Mouse (Mus musculus) embryo, embryonic 9.5 days (tissue): ENCODE measurements around the gene Vwa3b.

Source experiments
- DNase-seq: peaks from one replicate; pipeline ENCODE4 v3.0.0-alpha.2; 2017; ENCODE audit errors: extremely low spot score

Vwa3b gene

DNA sequence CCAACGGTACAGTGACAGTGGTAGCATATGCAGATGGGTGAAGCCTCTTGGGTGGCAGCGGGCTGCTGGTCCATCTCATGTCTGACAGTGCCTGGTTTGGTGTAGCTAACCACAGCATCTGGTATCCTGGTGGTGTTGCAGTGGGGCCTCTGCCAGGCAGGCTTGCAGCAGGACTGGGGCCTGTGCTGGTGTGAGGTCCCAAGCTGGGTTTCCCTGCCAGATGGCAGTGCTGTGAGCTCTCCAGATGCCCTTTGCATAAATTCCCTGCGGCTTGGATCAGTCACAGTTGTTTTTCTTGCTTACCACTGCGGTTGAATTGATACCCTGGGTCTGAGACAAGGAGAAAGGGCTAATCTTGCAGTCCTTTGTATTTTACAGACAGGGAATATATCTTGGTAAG, 95.9 kb downstream of the Vwa3b start:
- DNase-seq = peak; percentile 9

DNA sequence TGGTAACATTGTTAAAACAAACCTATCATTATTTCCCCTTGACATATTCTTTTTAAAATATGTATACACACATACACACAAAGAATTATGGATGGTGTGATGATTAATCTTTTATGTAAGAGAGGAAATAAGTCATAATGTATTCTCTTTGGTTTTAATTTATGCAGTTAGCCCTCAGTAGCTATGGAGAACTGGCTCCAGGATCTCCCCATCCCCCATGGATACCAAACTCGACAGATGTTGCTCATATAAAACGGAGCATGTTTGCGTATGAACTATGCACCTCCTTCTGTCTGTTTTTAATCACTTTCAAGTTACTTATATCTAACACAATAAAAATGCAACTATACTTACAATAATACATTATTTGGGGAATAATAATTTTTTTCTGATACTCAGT, 96.4 kb downstream of the Vwa3b start:
- DNase-seq = no peak

DNA sequence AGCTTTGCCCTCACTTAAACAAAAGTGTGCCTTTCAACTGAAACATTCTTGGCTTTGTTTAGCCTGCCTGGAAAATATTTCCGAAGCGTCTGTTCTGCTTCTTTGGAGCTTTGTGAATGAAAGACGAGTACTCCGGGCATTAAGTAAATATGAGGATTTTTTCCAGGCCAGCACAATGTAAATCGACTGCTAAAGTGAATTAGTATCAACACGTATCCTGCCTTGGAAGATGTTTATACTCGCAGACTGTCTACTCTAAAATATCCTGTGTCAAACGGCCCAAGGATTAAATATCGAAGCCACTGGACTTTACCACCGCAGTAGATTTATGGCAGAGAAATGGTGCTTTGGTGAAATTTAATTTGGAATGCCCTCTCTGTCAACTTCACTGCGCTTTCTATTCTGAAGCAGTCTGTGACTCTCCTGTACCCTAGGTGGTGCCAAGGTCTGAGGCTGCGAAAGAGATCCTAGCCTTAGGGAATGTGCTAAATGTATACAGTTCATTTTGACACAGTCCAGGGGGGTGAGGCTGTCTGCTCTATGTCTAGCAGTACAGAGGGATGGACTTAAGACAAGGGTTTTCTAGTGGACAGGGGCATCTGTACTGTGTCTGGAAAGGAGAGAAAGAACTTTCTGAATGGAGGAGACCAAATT, 98.4 kb downstream of the Vwa3b start:
- DNase-seq = no peak

DNA sequence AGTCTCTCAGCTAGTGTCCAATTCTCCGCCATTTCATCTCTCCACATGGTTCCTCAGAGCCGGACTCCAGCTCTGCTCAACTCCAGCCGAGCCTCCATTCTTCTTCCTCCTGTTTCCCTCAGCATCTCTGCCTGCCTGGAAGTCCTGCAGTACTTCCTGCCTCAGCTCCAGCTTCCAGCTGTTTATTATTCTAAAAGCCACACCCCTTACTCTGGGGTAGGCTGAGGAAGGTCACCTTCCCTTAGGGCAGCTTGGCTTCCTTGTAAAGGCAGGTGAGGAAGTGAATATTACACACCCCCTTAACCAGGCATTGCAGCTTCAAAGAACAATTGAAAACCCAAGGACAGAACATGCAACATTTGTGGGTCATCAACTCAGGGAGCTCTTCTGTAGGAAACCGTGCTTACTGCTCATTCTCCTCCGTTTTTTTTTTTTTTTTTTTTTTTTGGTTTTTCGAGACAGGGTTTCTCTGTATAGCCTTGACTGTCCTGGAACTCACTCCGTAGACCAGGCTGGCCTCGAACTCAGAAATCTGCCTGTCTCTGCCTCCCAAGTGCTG, 103.7 kb downstream of the Vwa3b start:
- no peak for DNase-seq

DNA sequence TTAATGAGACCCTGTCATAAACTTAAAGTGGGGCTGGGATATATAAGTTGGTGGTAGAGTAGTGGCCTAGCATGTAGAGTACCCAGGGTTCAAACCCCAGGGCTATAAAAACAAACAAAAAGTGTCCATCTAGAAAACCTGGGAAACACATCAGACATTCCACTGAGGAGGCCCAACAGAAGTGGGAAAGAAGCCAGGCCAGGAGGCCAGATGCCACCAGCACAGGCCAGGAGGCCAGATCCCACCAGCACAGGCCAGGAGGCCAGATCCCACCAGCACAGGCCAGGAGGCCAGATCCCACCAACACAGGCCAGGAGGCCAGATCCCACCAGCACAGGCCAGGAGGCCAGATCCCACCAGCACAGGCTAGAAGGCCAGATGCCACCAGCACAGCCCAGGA, 104.8 kb downstream of the Vwa3b start:
- no peak for DNase-seq

DNA sequence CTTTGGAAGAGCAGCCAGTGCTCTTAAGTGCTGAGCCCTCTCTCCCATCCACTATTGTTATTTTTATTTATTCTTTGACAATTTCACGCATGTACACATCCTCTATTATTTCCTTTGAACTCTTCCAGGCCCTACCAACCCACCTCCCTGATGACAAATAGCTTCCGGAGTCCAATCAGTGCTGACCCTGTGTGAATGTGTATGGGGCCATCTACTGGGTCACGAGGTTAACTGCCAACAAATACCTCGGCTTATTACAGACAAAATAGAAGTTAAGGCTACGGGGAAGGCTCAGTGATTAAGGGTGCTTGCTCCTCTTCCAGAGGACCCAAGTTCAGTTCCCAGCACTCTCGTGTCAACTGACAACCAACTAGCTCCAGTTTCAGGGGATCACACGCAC, 106.0 kb downstream of the Vwa3b start:
- no peak for DNase-seq

DNA sequence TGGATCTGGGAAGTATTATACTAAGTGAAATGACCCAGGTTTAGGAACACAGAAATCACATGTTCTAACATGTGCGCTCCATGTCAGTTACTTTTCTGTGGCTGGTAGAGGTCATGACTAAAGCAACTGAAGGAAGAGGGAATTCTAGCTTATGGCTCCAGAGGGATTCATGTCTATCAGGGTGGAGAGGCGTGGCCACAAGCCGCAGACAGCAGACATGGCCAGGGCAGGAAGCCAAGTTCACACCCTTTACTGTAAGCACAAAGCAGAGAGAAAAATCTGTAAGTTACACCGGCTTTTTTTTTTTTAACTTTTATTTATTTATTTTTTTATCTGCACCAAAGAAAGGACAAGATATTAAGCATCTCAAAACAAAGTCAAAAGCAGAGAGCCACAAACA, 119.6 kb downstream of the Vwa3b start:
- DNase-seq = no peak

DNA sequence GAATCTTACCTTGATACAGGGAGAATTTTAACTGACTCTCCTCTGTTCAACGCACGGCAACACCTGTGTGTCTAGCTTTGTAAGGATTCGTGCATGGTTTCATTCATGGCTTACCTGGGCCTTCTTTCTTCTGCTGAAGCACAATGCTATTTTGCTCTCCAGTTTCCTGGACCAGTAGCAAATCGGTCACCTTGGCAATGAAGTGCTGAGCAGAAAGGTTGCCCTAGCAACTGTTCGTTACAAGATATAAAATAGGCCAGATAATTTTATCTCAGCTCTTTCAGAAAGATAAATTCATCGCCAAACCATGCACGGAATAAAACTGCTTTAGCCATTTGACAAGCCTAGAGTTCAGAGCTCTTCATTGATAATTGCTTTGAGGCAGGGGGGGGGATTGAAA, 123.5 kb downstream of the Vwa3b start:
- no peak for DNase-seq

DNA sequence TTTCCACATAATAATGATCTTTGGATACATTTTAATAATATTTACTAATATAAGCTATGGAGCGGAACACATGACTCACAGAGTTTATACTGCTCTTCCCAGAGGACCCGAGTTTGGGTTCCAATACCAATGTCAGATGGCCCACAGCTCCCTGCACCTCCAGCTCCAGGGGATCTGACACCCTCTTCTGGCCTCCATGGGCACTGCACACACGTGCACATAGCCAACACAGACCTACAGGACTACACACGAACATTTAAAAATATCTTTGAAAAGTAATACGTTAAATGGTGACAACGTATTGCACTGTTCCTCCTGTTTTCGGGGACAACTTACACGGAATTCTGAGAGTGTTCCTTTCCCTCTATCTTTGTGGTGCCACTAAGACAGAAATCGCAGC, 125.5 kb downstream of the Vwa3b start:
- no peak for DNase-seq

DNA sequence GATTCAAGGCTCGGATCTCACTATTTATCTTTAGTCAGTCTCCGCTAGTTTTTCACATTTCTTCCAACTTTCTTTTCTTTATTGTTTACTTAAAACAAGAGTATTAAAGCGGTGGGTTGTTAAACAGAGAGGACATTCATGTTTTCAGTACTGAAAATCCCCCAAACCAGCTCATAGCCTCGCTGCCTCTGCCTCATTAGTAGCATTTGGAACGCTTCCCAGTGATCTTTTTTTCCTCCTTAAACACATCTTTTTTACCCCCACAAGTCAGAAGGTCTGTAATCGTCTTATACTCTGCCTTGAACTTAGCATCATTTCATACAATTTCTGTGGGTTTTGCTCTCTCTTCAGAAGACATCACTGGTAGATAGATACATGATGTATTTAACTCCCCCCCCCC, 139.7 kb downstream of the Vwa3b start:
- no peak for DNase-seq

DNA sequence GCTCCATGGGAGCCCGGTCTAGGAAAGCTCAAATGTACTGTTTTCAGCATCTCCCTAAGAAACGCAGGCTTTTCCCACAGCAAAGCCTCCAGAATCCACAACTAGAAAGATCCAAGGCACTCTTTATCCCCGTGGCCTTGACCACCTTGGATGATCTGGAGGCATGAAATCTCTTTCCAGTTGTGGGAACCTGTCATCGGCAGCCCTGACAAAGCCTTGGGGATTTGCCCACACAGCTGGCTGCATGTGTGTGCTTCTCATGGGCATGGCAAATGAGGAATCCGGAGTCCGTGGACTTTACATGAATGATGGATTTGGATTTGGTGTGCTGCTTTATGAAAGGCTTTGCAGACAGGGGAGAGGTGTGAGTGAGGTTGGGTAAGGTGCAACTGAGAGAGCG, 141.5 kb downstream of the Vwa3b start:
- no peak for DNase-seq

DNA sequence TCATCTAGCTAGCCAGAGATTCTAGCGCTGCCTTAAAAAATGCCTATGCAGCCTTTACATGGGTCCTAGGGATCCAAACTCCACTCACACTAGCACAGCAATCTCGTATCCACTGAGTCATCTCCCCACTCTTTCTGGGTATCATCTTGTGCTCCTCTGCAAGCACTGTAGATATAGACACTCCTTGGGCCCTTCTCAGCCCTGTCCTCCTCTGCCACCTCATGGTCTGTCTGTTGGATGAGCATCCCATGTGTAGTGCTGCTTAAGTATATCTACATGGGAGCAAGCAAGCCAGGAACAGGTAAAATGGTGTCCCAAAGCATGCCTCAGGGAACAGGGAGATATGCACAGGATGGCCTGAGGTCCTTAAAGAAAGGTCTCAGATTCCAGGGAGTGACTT, 151.5 kb downstream of the Vwa3b start:
- no peak for DNase-seq

DNA sequence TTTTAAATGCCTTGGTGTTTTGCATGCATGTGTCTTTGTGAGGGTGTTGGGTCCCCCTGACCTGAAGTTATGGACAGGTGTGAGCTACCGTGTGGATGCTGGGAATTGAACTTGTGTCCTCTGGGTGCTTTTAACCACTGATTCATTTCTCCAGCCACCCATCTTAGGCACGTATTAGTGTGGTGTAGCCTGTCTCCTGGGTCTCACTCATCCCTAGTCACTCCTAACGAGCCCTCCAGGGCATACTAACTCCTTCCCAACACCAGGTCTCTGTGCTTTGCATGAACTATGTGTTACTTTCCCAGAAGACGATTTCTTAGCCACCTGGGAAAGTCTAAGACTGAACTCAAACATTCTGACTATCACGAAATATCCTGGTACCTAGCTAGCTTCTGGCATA, 153.5 kb downstream of the Vwa3b start:
- DNase-seq = no peak

DNA sequence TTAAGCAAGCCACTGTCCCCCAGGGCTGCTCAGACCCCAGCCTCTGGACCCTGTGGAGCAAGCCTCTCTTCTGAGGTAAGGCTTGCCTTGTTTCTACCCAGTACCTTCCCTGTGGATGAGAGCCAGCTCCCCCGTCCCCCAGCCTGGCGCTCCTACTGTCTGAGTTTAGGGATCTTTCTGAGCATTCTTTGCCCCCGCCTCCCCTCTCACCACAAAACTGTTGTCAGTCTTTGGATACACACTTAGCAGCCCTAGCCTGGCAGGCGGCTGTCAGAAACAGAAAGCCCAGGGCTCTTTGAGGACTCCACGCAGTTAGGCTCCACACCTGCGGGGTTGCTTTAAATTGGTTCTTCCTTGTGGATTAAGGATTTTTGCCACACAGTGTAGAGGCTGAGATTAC, 160.7 kb downstream of the Vwa3b start:
- DNase-seq = no peak

DNA sequence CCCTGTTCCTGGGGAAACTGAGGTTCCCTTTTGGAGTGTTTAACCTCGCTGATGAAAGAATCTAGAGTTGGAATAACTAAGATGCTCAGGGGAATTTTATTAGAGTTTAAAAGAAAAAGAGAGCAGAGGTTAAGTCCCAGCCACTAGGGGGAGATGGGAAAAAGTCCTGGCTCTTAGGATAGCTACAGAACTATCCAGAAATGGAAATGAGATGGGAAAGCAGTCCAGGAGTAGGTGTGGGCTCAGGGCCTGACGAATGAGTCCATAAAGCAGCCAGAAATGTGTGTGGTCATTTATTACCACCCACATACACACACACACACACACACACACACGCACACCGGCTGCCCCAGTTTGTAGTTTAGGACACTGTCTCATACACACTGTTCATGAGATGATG, 168.2 kb downstream of the Vwa3b start:
- no peak for DNase-seq

DNA sequence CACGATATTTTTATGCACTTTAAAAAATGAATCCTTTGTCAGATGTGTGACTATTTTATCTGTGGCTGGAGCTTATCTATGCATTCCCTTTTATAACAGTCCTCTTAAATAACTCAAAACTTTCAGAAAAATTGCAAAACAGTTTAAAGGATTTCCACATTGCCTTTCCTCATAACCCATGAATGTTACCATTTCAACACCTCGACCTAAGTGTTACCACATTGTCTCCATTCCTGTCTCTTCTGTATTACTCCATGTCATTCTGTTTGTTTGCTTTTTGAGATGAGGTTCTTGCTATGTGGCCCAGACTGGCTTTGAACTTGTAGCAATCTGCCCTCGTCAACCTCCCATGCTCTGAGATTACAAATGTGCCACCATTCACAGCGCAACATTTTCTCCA, 175.0 kb downstream of the Vwa3b start:
- no peak for DNase-seq

DNA sequence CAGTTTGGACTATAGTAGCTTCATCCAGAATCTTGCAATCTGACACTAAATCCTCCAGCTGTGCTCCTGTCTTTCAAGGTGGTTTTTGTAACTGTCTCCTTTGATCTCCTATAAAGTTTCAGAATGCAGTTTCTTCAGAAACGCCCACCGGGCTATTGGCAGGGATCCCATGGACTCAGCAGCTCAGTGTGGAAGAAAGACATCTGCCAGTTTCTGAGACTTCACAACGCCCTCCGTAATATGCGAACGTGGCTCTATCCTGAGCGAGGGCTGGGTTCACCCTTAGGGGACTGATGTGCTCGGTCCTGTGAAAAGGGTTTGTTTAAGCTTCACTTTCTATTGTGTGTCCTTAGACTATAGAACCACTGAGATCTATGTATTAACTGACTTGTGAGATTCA, 181.3 kb downstream of the Vwa3b start:
- DNase-seq = no peak

DNA sequence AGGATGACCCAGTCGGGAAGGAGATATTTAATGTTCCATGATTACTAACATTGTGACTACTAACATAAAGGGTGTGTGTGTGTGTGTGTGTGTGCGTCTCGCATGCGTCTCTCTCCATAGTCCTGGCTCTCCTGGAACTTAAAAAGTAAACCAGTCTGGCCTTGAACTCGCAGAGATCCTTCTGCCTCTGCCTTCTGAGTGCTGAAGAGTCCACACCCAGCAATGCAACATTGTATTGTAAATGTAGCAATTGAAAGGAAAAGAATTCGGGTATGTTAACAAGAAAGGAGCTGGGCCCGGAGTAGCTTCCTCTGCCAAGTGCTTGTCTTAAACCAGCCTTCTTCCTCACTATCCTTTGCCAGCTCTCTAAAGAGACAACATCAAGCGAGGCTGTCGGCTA, 186.0 kb downstream of the Vwa3b start:
- no peak for DNase-seq

DNA sequence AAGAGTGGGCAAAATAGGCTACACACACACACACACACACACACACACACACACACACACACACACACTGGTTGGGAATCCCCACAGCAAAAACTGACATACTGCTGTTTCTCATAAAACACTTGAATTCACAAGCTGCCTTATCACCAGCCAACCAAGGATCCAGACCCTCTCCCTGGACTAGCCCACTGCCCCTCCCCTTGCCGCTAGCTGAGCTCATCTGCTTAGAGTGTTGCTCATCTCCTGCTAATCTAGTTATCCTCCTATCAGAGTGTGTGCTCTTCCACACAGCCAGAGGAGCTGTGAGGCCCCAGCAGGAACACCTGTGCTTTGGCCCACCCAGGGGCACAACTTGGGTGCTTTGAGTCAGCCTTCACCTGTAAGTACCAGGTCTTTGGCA, 187.7 kb downstream of the Vwa3b start, which contains the start of gene Cnga3:
Cnga3 (plus strand) TSS at position 291 of the 400 bp plus-strand sequence.
- no peak for DNase-seq

DNA sequence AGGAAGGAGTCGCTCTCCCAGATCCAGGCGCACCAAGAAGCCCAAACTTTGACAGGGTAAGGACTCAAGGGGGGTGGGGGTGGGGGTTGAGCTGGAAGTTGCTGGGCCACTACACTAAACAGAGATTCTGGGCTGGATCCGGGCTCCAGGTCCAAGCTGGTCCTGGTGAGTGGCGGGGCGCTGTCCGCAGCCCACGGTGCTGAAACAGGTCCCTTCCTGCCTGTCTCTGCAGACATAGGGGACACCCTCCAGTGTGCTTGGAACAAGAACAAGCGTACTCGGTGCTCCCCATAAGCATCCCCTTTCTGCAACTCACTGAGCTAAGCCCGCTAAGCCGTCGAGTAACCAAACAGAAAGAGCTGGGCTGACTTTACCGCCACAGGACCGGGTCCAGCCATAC, 192.0 kb downstream of the Vwa3b start:
- DNase-seq = peak; percentile 57

DNA sequence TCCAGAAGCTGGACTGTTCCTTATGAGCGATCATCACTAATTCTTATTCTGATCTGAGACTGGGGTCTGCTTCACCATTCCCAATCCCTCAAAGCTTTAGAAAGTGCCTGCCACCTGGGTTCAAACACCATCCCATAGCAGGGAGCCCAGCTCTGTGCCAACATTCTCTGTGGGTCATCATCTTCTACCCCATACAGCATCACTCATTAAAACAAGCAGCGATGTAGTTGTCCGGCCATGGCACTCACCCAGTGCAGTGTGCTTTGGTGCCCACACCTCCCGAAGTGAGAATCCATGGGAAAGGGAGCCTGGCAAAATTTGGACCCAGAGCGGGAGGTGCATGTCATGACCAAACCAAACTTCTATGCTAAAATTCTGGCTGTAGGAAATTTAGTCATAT, 193.2 kb downstream of the Vwa3b start:
- no peak for DNase-seq

DNA sequence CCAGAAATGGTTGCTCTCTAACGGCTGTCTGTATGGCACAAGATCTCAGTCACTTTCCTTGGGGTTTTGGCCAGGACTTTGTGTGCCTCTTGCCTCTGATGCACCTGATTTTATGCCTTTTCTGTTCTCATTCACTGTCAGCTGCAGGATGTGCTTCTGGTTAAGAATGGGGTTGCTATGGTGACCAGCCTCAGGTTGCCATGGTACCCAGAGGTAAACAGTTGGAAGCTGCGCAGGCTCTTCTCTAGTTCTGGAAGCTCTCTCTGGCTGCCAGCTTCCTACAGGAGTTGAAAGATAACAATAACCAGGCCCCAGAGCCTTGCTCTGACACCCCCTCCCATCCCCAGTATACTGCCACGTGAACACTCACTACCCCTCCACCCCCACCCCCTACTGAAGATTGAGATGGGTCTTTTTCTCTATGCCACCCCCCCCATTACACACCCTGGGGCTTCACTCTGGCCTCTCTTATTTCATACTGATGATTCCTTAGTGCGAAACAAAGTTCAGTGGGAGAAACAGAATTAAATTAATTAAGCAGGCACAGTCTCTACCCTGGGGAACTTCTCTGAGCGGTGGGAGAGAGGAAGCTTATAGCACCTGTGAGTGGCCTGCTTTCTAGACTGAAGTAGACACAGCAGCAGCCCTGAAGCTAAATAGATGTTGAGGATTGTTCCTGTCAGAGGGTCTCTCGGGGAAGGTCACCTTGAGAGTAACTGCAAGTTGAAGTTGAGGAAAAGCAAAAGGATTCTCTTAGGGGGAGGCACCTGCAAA, 193.9 kb downstream of the Vwa3b start:
- peak; percentile 29 for DNase-seq

DNA sequence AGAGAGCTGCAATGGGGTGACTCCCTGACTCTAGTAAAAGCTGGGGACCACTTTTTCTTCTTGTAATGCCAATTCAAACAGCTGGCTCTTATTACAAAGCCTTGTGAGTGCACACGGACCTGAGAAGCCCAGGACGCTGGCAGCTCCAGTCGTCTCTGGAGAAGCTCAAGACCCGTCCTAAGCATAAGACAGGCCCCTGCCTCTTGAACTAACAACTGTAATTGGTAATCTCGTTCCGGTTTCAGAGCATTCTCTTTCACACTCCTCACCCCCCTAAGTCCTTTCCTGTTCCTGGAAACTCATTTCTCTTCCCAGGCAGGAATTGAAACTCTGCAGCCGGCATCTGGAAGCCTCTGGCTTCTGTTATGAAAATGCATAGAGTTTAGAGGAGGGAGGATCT, 195.6 kb downstream of the Vwa3b start:
- no peak for DNase-seq
